ENCODE assay signal across 8 mouse cellular contexts in the genomic region with DNA sequence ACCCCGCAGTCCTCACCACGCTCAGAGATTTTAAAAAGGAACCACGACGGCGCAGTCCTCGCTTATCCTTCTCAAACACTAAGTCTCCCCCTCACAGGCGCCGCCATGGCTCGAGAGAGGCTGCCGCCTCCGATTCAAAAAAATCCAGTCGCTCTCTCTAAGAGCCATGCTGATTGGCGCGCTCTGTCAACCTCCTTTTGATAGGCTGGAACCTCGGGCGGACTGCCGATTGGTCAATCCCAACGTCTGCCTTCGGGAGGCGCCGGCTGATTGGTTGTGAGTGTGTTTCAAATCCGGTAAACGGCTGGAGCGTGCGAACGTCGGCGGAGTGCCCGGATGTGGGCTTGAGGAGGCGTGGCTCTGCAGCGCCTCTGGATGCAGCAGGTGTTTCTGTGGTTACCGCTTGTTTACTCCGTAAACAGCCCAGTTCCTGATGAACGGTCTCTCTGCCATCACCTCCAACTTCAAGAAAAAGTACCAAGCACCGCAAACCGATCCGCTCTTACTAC. TPM values are rescaled to one million over a fixed set of nuclear protein-coding genes. Genes with fewer than 3 reads are reported as not detected.
DNase-seq lines count a peak whose midpoint lies in the region; ATAC-seq and TF ChIP-seq lines count a peak whose summit lies in the region.

Gene Ect2, minus strand, starts transcription at position 178 of the 509 bp plus-strand sequence.

- TF ChIP-seq RAD21 in CH12.LX (IDR thresholded peaks at IDR 0.05; ENCODE audit: low read depth, low read length), result no peak

- H3K79me2 ChIP-seq in CH12.LX (replicated peaks; ENCODE audit: control insufficient read depth, extremely low read depth, insufficient read depth, poor library complexity, severe bottlenecking), result peaks cover 38% of the 10 kb centered on the region

- peaks cover 8 to 23% of the 10 kb centered on the region in 2 experiments for H3K36me3 ChIP-seq in CH12.LX (replicated peaks in 1 of 2; ENCODE audit: control insufficient read depth in 1 of 2, insufficient read depth in 1 of 2, low read length in 1 of 2)
- H3K36me3 ChIP-seq in forebrain, embryonic 11.5 days (ENCODE audit: control insufficient read depth, insufficient read depth, low read length), result no peaks in the 10 kb centered on the region; the same call in 1 of the 2 replicates
- 0 out of 2 replicates have a peak, but pooled peaks cover 4% of the 10 kb centered on the region for H3K36me3 ChIP-seq in heart, embryonic 16.5 days (ENCODE audit: control insufficient read depth, insufficient read depth)
- H3K36me3 ChIP-seq in liver, embryonic 15.5 days (replicated peaks), result peaks cover 19% of the 10 kb centered on the region
- peaks cover 5% of the 10 kb centered on the region; the same call in 1 of the 2 replicates for H3K36me3 ChIP-seq in neural tube, embryonic 12.5 days

- WGBS in forebrain, embryonic 11.5 days, result under 1% methylated on average over 37 of the region's 37 CpGs
- WGBS in heart, embryonic 16.5 days, result under 1% methylated on average over 37 of the region's 37 CpGs
- 1% methylated on average over 37 of the region's 37 CpGs for WGBS in liver, embryonic 15.5 days (ENCODE audit: insufficient replicate concordance)
- WGBS in neural tube, embryonic 12.5 days, result under 1% methylated on average over 37 of the region's 37 CpGs

- no peaks in the 10 kb centered on the region for H3K27me3 ChIP-seq in CH12.LX (replicated peaks)
- no peaks in the 10 kb centered on the region for H3K27me3 ChIP-seq in forebrain, embryonic 11.5 days (ENCODE audit: control insufficient read depth, insufficient read depth, low read length)
- H3K27me3 ChIP-seq in heart, embryonic 16.5 days (ENCODE audit: control insufficient read depth, insufficient read depth, low read length), result no peaks in the 10 kb centered on the region
- H3K27me3 ChIP-seq in liver, embryonic 15.5 days, result no peaks in the 10 kb centered on the region
- H3K27me3 ChIP-seq in neural tube, embryonic 12.5 days (replicated peaks), result no peaks in the 10 kb centered on the region

- ATAC-seq in forebrain, embryonic 11.5 days (replicated peaks; ENCODE audit: low FRiP score), result peak; percentile 99
- peak; percentile 96 for ATAC-seq in heart, embryonic 16.5 days (replicated peaks; ENCODE audit: extremely low read depth, insufficient read depth, low FRiP score)
- peak; percentile 96 for ATAC-seq in liver, embryonic 15.5 days (ENCODE audit: insufficient read depth)
- ATAC-seq in neural tube, embryonic 12.5 days (ENCODE audit: low FRiP score, low read depth), result peak; percentile 100

- H3K9me3 ChIP-seq in CH12.LX (replicated peaks; ENCODE audit: low read length), result no peaks in the 10 kb centered on the region
- H3K9me3 ChIP-seq in forebrain, embryonic 11.5 days (ENCODE audit: control insufficient read depth, low read length), result no peaks in the 10 kb centered on the region
- no peaks in the 10 kb centered on the region for H3K9me3 ChIP-seq in heart, embryonic 16.5 days (replicated peaks; ENCODE audit: control insufficient read depth, low read length)
- H3K9me3 ChIP-seq in liver, embryonic 15.5 days (replicated peaks), result no peaks in the 10 kb centered on the region
- no peaks in the 10 kb centered on the region for H3K9me3 ChIP-seq in neural tube, embryonic 12.5 days

- peak within 1 kb of the TSS; percentile 29; the same call in 1 of the 2 replicates for H3K27ac ChIP-seq in CH12.LX (ENCODE audit: insufficient read depth, low read depth)
- H3K27ac ChIP-seq in forebrain, embryonic 11.5 days (ENCODE audit: low read depth, low read length), result peak within 1 kb of the TSS; percentile 59
- peak within 1 kb of the TSS; percentile 93 for H3K27ac ChIP-seq in heart, embryonic 16.5 days (ENCODE audit: low read length)
- peak within 1 kb of the TSS; percentile 94 for H3K27ac ChIP-seq in liver, embryonic 15.5 days (replicated peaks)
- no peak within 1 kb of the TSS for H3K27ac ChIP-seq in neural tube, embryonic 12.5 days

- peaks cover 3 to 28% of the 10 kb centered on the region in 2 experiments for H3K4me1 ChIP-seq in CH12.LX (ENCODE audit: control insufficient read depth in 1 of 2, insufficient read depth in 2 of 2)
- H3K4me1 ChIP-seq in forebrain, embryonic 11.5 days (replicated peaks; ENCODE audit: control insufficient read depth, insufficient read depth, low read length), result no peaks in the 10 kb centered on the region; the same call in 1 of the 2 replicates
- peaks cover 24% of the 10 kb centered on the region for H3K4me1 ChIP-seq in heart, embryonic 16.5 days (ENCODE audit: control insufficient read depth, insufficient read depth, low read length)
- peaks cover 45% of the 10 kb centered on the region for H3K4me1 ChIP-seq in liver, embryonic 15.5 days (replicated peaks)
- H3K4me1 ChIP-seq in neural tube, embryonic 12.5 days, result peaks cover 17% of the 10 kb centered on the region

- peak within 1 kb of the TSS; percentile 91 to 100 (median 94) for H3K4me3 ChIP-seq in CH12.LX (replicated peaks in 1 of 3; ENCODE audit: low read depth in 2 of 3, low read length in 2 of 3, poor library complexity in 1 of 3)
- peak within 1 kb of the TSS; percentile 85 for H3K4me3 ChIP-seq in forebrain, embryonic 11.5 days (ENCODE audit: low read depth, low read length)
- H3K4me3 ChIP-seq in heart, embryonic 16.5 days (ENCODE audit: low read length), result peak within 1 kb of the TSS; percentile 92
- peak within 1 kb of the TSS; percentile 98 for H3K4me3 ChIP-seq in liver, embryonic 15.5 days (replicated peaks)
- peak within 1 kb of the TSS; percentile 80 for H3K4me3 ChIP-seq in neural tube, embryonic 12.5 days

- no peak for TF ChIP-seq CTCF in CH12.LX (conservative IDR thresholded peaks at IDR 0.05 in 1 of 2, IDR thresholded peaks at IDR 0.05 in 1 of 2; ENCODE audit: low read depth in 2 of 2, low read length in 2 of 2)

- DNase-seq in CH12.LX (ENCODE audit: extremely low read depth), result peak; percentile 99
- DNase-seq in c-Kit-positive CD71-positive TER-119-negative erythroid progenitor cells, embryonic 14.5 days (ENCODE audit: low read depth), result peak; percentile 97
- DNase-seq in forebrain, embryonic 11.5 days (ENCODE audit: low spot score), result peak; percentile 99
- DNase-seq in kidney, postnatal 36 days, result peak; percentile 99
- DNase-seq in telencephalon, adult 2 months (ENCODE audit: low read depth, low spot score), result peak; percentile 97

- 0 out of 2 replicates have a peak, but pooled peaks have one; percentile 24 for TF ChIP-seq EP300 in CH12.LX (IDR thresholded peaks at IDR 0.05; ENCODE audit: low read length)

- peak within 1 kb of the TSS; percentile 55 for H3K9ac ChIP-seq in CH12.LX (ENCODE audit: insufficient read depth, low read depth)
- peak within 1 kb of the TSS; percentile 90 for H3K9ac ChIP-seq in forebrain, embryonic 11.5 days (ENCODE audit: low read length)
- peak within 1 kb of the TSS; percentile 86 for H3K9ac ChIP-seq in heart, embryonic 16.5 days (ENCODE audit: low read length)
- H3K9ac ChIP-seq in liver, embryonic 15.5 days, result peak within 1 kb of the TSS; percentile 94
- peak within 1 kb of the TSS; percentile 77 for H3K9ac ChIP-seq in neural tube, embryonic 12.5 days

- dilution Hi-C loops in CH12.LX (cut with MboI; ENCODE audit: extremely low pct_ligation_motif_present, extremely low pct_unique_long_range_greater_than_20kb, low sequenced_read_pairs), result no loop called here

- in situ Hi-C loops in CH12.LX (cut with MboI; ENCODE audit: low pct_ligation_motif_present, low pct_unique_long_range_greater_than_20kb, low sequenced_read_pairs), result no loop called here

- H3K4me2 ChIP-seq in CH12.LX (ENCODE audit: insufficient read depth, low read depth, poor library complexity, severe bottlenecking), result peak within 1 kb of the TSS; percentile 83
- H3K4me2 ChIP-seq in forebrain, embryonic 11.5 days (ENCODE audit: low read depth, low read length, severe bottlenecking), result peak within 1 kb of the TSS; percentile 70
- H3K4me2 ChIP-seq in heart, embryonic 16.5 days (ENCODE audit: low read depth, low read length), result peak within 1 kb of the TSS; percentile 72
- peak within 1 kb of the TSS; percentile 68 for H3K4me2 ChIP-seq in liver, embryonic 15.5 days
- H3K4me2 ChIP-seq in neural tube, embryonic 12.5 days (replicated peaks), result peak within 1 kb of the TSS; percentile 81

- peak; percentile 92 for TF ChIP-seq POLR2A in CH12.LX (IDR thresholded peaks at IDR 0.05; ENCODE audit: low read depth, low read length)

TF ChIP-seq in CH12.LX, 34 proteins besides CTCF, POLR2A, EP300 and RAD21 (continues in another document):
- TF ChIP-seq RCOR1 (conservative IDR thresholded peaks at IDR 0.05; ENCODE audit: low read depth, low read length), result no peak; the same call in 1 of the 2 replicates
- peak; percentile 63 for TF ChIP-seq HCFC1 (IDR thresholded peaks at IDR 0.05; ENCODE audit: low read depth, low read length)
- TF ChIP-seq SMC3 (IDR thresholded peaks at IDR 0.05; ENCODE audit: low read depth, low read length), result no peak
- TF ChIP-seq ETS1 (conservative IDR thresholded peaks at IDR 0.05; ENCODE audit: low read depth, low read length), result 0 out of 2 replicates have a peak, but pooled peaks have one; percentile 21
- TF ChIP-seq JUN (IDR thresholded peaks at IDR 0.05; ENCODE audit: insufficient read depth, low read depth, low read length), result no peak
- TF ChIP-seq USF1 (IDR thresholded peaks at IDR 0.05; ENCODE audit: low read depth, low read length), result no peak
- no peak for TF ChIP-seq USF2 (conservative IDR thresholded peaks at IDR 0.05; ENCODE audit: low read depth, low read length)
- TF ChIP-seq ZNF384 (IDR thresholded peaks at IDR 0.05; ENCODE audit: low read depth, low read length), result peak; percentile 89
- 0 out of 2 replicates have a peak, but pooled peaks have one; percentile 44 for TF ChIP-seq MEF2A (IDR thresholded peaks at IDR 0.05; ENCODE audit: borderline replicate concordance, low read depth, low read length)
- TF ChIP-seq E2F4 (IDR thresholded peaks at IDR 0.05; ENCODE audit: insufficient replicate concordance, low read depth, low read length), result peak; percentile 91; the same call in 1 of the 2 replicates
- peak; percentile 86 for TF ChIP-seq MXI1 (IDR thresholded peaks at IDR 0.05; ENCODE audit: low read depth, low read length)
- TF ChIP-seq GABPA (IDR thresholded peaks at IDR 0.05; ENCODE audit: insufficient replicate concordance, low read depth, low read length), result no peak
- peak; percentile 90 for TF ChIP-seq NELFE (IDR thresholded peaks at IDR 0.05; ENCODE audit: low read depth, low read length)
- peak; percentile 92 for TF ChIP-seq BHLHE40 (IDR thresholded peaks at IDR 0.05; ENCODE audit: low read depth, low read length)
- TF ChIP-seq IRF4 (IDR thresholded peaks at IDR 0.05; ENCODE audit: low read depth, low read length), result peak; percentile 64

RNA-seq across cellular contexts. Expression of gene Ect2, which starts in this region (rescaled TPM):
- total RNA-seq in CH12.LX (2012; rRNA removed), result 29.9 and 31.8 TPM in 2 replicates
- total RNA-seq in CH12.LX (2014; rRNA removed), result 38.9 and 50.4 TPM in 2 replicates
- 32.5 and 36.7 TPM in 2 replicates for polyA plus RNA-seq in CH12.LX (2012; ENCODE audit: insufficient read length, low read depth)
- polyA plus RNA-seq in forebrain, embryonic 11.5 days (2014; fragmentation: Nextera tagmentation; extraction: Ambion mirVana), result 124 and 136 TPM in 2 replicates
- polyA plus RNA-seq in heart, embryonic 16.5 days (2015; fragmentation: Nextera tagmentation; extraction: Ambion mirVana), result 36.8 and 38.4 TPM in 2 replicates
- 37.9 TPM in 2 replicates for polyA plus RNA-seq in liver, embryonic 15.5 days (2015; fragmentation: Nextera tagmentation; extraction: Ambion mirVana)
- 47.9 and 54.7 TPM in 2 replicates for polyA plus RNA-seq in neural tube, embryonic 12.5 days (2016; fragmentation: Nextera tagmentation; extraction: Ambion mirVana)
